Mouse (Mus musculus) stomach, postnatal 0 days (tissue): Measurements from ENCODE around the gene Aym1. TPM values are rescaled to one million over a fixed set of nuclear protein-coding genes. Genes with fewer than 3 reads are reported as not detected.

ENCODE experiments used
- ATAC-seq: fragments of 200-750 bp; cut with Nextera tagmentation; 2 replicates; pipeline ENCODE4 v1.8.0; 2017; ENCODE audit not compliant: low FRiP score, low TSS enrichment
- DNase-seq: peaks from one replicate; pipeline ENCODE4 v3.0.0-alpha.2; 2016; ENCODE audit warnings: low spot score
- H3K27ac ChIP-seq: fragments of 300-500 bp; sonication (generic); replicated peaks from 2 replicates; pipeline ENCODE4 v1.5.1; 2014; ENCODE audit warnings: mild to moderate bottlenecking, control low read depth
- H3K27me3 ChIP-seq: fragments of 300-500 bp; sonication (generic); 2 replicates; pipeline ENCODE4 v1.6.1; 2014; ENCODE audit warnings: low read length; ENCODE audit not compliant: control insufficient read depth, insufficient read depth
- H3K36me3 ChIP-seq: fragments of 300-500 bp; sonication (generic); 2 replicates; pipeline ENCODE4 v1.6.1; 2014; ENCODE audit warnings: low read length, mixed read lengths; ENCODE audit not compliant: control insufficient read depth, insufficient read depth
- H3K4me1 ChIP-seq: fragments of 300-500 bp; sonication (generic); replicated peaks from 2 replicates; pipeline ENCODE4 v1.6.1; 2014; ENCODE audit warnings: antibody characterized with exemption; ENCODE audit not compliant: control insufficient read depth, insufficient read depth
- H3K4me2 ChIP-seq: fragments of 300-500 bp; sonication (generic); replicated peaks from 2 replicates; pipeline ENCODE4 v1.6.1; 2014; ENCODE audit warnings: low read depth, mild to moderate bottlenecking, control low read depth, moderate library complexity
- H3K4me3 ChIP-seq: fragments of 300-500 bp; sonication (generic); 2 replicates; pipeline ENCODE4 v1.5.1; 2014; ENCODE audit warnings: low read depth, low read length, control low read depth
- H3K9ac ChIP-seq: fragments of 300-500 bp; sonication (generic); 2 replicates; pipeline ENCODE4 v1.6.1; 2014; ENCODE audit warnings: mild to moderate bottlenecking, low read length, control low read depth, mixed read lengths
- H3K9me3 ChIP-seq: fragments of 300-500 bp; sonication (generic); 2 replicates; pipeline ENCODE4 v1.6.1; 2016; ENCODE audit warnings: low read length; ENCODE audit not compliant: control insufficient read depth
- CTCF ChIP-seq: IDR thresholded peaks from 2 replicates; pipeline ENCODE4 v1.5.1; 2016; ENCODE audit warnings: antibody characterized with exemption, low read depth, mild to moderate bottlenecking, moderate library complexity
- EP300 ChIP-seq: optimal IDR thresholded peaks from 2 replicates; pipeline ENCODE3; 2016; ENCODE audit warnings: antibody characterized with exemption
- WGBS: fragments of 180-500 bp; shearing (Covaris S2); extraction: QIAGEN DNeasy Blood & Tissue Kit; methylation state at CpG from one replicate; pipeline ENCODE4 v1.1.7; 2014; 5-methylcytosine and 5-hydroxymethylcytosine counted together
- polyA plus RNA-seq: library from polyadenylated mRNA; unstranded; fragments of >200 nt; fragmentation: Nextera tagmentation; extraction: Ambion mirVana; gene quantifications from 2 replicates; pipeline ENCODE4 v1.2.1, GENCODE M21; 2015

Gene Aym1
- polyA plus RNA-seq, 1 experiment from 2014 or later = not detected

DNA sequence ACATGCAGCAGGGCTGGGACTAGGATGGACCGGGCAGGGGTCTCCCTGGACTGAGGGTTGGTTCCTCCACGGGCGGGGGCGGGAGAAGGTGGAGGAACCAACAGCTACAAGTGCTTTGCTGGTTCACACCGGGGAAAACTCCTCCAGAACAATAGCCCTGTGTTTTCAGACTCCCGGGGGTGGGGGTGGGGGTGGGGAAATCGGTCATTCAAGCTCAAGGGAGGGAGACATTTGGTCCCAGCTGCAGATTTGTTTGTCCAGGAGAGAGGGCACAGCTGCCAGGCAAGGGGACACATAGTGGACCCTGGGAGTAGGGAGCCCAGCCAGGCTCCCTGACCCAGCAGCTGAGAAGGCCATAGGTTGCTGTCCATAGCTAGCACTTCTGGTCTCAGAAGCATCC, 7.9 kb upstream of the Aym1 start:
- DNase-seq (no peak), ATAC-seq (no peak)
- TF ChIP-seq CTCF (no peak), EP300 (no peak)
- no peaks in the 10 kb centered on the region for H3K27me3 ChIP-seq
- H3K36me3 ChIP-seq = no peaks in the 10 kb centered on the region
- H3K27ac ChIP-seq = no peak overlapping the region
- no peaks in the 10 kb centered on the region for H3K9me3 ChIP-seq
- 16% methylated on average over 7 of the region's 7 CpGs for WGBS
- H3K4me3 ChIP-seq = no peak overlapping the region
- no peak overlapping the region for H3K9ac ChIP-seq
- H3K4me1 ChIP-seq = no peaks in the 10 kb centered on the region
- no peak overlapping the region for H3K4me2 ChIP-seq

DNA sequence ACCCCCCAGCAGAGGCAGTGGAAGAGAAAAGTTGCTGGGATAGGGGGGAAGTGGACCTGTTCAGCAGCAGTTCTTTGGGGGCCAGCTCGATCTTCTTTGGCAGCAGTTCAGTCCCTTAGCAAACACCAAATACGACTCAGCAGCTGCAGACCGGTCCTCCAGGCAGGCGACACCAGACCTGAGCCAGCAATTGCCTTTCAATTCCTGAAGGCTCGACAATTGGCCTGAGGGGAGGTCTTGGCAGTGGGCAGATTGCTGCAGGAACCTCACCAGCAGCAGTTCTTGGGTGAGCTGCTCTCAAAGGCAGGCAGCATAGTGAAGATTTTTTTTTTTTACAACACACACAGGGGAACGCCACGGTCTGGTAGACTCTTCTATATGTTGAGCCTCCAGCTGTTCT, 7.3 kb upstream of the Aym1 start:
- H3K4me3 ChIP-seq = no peak overlapping the region
- H3K27me3 ChIP-seq = no peaks in the 10 kb centered on the region
- ATAC-seq = no peak
- no peaks in the 10 kb centered on the region for H3K4me1 ChIP-seq
- H3K9ac ChIP-seq = no peak overlapping the region
- no peak overlapping the region for H3K27ac ChIP-seq
- H3K4me2 ChIP-seq = no peak overlapping the region
- H3K36me3 ChIP-seq = no peaks in the 10 kb centered on the region
- WGBS = 23% methylated on average over 7 of the region's 7 CpGs
- TF ChIP-seq EP300 (no peak), CTCF (no peak)
- no peaks in the 10 kb centered on the region for H3K9me3 ChIP-seq
- DNase-seq = no peak

DNA sequence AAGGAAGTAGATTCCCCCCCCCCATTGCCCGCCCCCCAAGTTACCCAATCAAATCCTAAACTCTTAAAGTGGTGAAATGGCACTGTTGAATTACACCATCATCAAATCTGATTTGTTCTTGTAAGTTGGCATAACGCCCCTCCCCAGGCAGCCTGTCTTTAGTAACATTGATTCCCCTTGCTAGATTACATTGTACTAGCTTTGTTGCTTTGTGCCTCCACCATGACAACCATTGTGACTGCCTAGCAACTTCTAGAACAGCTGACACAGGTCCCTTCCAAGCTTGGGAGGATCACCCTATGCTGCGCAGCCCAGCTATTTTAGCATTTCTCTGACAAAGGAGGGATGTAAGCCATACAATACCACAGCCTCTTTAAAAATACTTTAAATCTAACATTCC, 5.3 kb upstream of the Aym1 start:
- no peaks in the 10 kb centered on the region for H3K4me1 ChIP-seq
- no peak overlapping the region for H3K4me2 ChIP-seq
- 71% methylated on average over 3 of the region's 3 CpGs for WGBS
- no peak overlapping the region for H3K4me3 ChIP-seq
- ATAC-seq (no peak), DNase-seq (no peak)
- no peaks in the 10 kb centered on the region for H3K36me3 ChIP-seq
- no peaks in the 10 kb centered on the region for H3K9me3 ChIP-seq
- no peak overlapping the region for H3K9ac ChIP-seq
- no peaks in the 10 kb centered on the region for H3K27me3 ChIP-seq
- TF ChIP-seq CTCF (no peak), EP300 (no peak)
- H3K27ac ChIP-seq = no peak overlapping the region

DNA sequence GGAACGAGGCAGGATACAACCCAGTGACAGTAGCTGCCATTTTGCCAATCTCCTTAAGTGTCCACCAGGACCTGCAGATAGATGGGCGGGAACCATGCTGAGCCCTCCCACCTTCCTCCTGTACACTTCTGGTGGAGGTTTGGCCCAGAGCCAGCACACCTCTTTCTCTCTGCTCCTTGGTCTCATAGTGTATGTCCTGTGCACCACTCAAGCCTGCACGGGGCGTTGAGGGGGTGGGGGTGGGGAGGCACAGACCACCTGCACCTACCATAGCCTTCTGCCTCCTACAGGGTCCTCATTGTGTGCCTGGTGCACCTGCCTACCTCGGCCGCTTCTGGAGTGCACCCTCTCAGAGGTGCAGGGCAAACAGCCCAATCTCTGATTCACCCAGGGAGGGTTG, 4.5 kb upstream of the Aym1 start:
- H3K9ac ChIP-seq = no peak overlapping the region
- TF ChIP-seq CTCF = no peak
- no peak for TF ChIP-seq EP300
- no peak overlapping the region for H3K4me3 ChIP-seq
- 47% methylated on average over 6 of the region's 6 CpGs for WGBS
- no peaks in the 10 kb centered on the region for H3K27me3 ChIP-seq
- no peaks in the 10 kb centered on the region for H3K9me3 ChIP-seq
- no peak overlapping the region for H3K27ac ChIP-seq
- DNase-seq (peak; percentile 30), ATAC-seq (0 out of 2 replicates have a peak, but pooled peaks have one; percentile 34)
- H3K4me2 ChIP-seq = no peak overlapping the region
- H3K4me1 ChIP-seq = no peaks in the 10 kb centered on the region
- no peaks in the 10 kb centered on the region for H3K36me3 ChIP-seq

DNA sequence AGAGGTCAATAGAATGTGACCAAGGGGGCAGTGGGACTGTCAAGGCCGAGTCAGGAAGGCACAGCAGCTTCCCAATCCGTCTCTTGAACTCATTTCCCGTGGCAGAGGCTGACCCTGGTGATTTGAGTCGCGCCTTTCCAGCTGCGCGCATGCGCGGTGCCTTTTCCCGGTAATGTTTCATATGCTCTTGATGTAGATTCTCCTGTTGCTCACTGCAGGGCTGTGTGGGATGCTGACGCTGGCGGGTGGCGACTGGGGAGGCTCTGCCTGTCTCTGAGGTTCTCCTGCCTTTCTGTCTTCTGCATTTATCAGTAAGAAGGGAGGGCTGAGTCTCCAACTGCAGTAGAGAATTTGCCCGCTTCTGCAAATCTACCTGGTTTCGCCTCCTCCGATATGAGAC, 2.8 kb upstream of the Aym1 start:
- ATAC-seq = no peak
- H3K4me2 ChIP-seq = no peak overlapping the region

DNA sequence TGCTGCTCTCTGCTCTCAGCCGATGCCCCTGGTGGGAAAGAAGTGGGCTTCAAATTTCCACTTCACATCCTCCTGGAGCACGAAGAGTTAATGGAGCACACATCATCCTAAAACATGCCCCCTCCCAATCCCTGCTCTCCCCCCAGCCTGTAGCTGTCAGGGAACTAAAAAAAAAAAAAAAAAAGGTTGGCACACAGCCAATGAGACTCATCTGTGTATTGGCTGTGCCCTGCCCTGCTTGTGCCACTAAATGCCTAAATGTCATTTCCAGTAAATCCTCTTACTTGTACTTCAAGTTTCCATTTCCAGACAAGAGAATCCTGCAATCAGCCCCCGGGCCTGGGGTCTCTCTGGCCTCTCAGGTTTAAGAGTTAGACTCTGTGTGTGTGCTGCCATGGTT, 562 bp downstream of the Aym1 start:
- no peak overlapping the region for H3K4me3 ChIP-seq
- DNase-seq (no peak), ATAC-seq (no peak)
- no peak overlapping the region for H3K9ac ChIP-seq
- no peaks in the 10 kb centered on the region for H3K27me3 ChIP-seq
- no peaks in the 10 kb centered on the region for H3K36me3 ChIP-seq
- no peak overlapping the region for H3K4me2 ChIP-seq
- H3K4me1 ChIP-seq = no peaks in the 10 kb centered on the region
- H3K27ac ChIP-seq = no peak overlapping the region
- WGBS = 39% methylated on average over 3 of the region's 3 CpGs
- no peak for TF ChIP-seq EP300
- TF ChIP-seq CTCF = no peak
- H3K9me3 ChIP-seq = no peaks in the 10 kb centered on the region

More for the DNA sequence above, 2.8 kb upstream of the Aym1 start:
- no peaks in the 10 kb centered on the region for H3K4me1 ChIP-seq
- no peak overlapping the region for H3K9ac ChIP-seq
- no peak for DNase-seq
- TF ChIP-seq CTCF = no peak
- TF ChIP-seq EP300 = no peak
- no peaks in the 10 kb centered on the region for H3K9me3 ChIP-seq
- H3K36me3 ChIP-seq = no peaks in the 10 kb centered on the region
- no peaks in the 10 kb centered on the region for H3K27me3 ChIP-seq
- 41% methylated on average over 16 of the region's 16 CpGs for WGBS
- no peak overlapping the region for H3K4me3 ChIP-seq
- H3K27ac ChIP-seq = no peak overlapping the region
